Mouse (Mus musculus): Measurements from ENCODE around the gene Cish.

Gene Cish

DNA sequence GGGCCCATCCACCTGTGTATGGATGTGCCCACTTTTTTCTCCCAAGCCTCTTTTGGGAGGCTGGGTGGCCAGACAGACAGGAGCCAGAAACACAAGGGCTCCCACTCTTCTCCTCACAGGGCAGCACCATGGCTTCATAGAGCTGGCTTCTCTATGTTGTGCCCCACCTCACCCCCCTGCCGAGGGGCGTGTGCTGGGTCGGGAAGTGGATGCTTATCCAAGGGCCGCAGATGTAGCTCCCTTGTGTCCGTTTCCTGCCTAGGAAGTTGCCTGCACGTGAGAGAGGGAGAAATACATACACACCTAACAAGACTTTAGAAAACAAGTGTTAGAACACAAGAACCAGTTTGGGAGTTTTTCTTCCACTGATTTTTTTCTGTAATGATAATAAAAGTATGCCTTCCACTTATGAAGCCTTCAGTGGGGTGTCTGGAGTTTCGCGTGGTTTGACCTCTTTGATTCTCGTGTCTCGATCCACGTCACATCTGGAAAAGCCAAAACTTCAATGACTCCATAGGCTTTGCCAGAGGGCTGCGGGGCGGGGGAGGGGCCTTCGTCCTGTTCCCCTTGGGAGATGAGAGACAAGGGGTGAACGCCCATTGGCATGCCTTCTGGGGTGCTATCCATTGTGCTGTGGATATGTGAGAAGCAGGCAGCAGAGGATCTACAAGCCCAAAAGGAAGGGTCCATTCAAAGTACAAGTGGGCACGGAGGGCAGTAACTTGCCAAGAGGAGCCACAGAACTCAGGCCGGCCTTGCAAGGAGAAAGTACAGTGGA is 5.9 kb downstream of the Cish start:
- POLR2A ChIA-PET, result interaction anchor here in 3 of 4 experiments (0.6 to 1.0 kb wide), 3 partner anchors 12 to 56 kb away, joined by 3 to 4 read pairs (median 3); partner anchors contain the start of gene Mapkapk3 (in 1 of the 3)
- CTCF ChIA-PET, result interaction anchor here in 2 of 4 experiments (0.6 to 1.1 kb wide), 2 partner anchors 17 to 72 kb away, joined by 3 to 4 read pairs; no protein-coding TSS in a partner anchor

DNA sequence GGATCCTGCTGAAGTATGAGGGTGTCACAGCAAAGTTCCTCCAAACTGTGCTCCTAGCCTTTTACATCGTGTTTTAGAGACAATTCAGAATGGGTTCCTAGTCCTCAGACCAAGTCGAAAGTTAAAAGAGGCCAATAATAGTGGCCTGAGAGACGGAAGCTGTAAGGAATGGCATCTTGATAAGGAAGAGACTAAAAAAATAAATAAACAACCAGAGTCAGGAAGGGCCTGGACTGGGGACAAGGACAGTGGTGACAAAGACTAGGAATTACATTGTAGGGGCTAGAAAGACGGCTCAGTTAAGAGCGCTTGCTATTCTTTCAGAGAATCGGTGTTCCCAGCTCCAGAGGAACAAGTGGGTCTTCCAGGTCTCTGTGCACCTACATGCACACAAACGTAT is 6.8 kb downstream of the Cish start:
- CTCF ChIA-PET, result interaction anchor here in 1 of 4 experiments (1.1 kb wide), 1 partner anchor 71 kb away, joined by 3 read pairs; no protein-coding TSS in a partner anchor
- POLR2A ChIA-PET, result interaction anchor here in 1 of 4 experiments (0.7 to 1.0 kb wide), 3 partner anchors 27 to 38 kb away, joined by 3 read pairs; partner anchors contain the start of gene 6430571L13Rik

DNA sequence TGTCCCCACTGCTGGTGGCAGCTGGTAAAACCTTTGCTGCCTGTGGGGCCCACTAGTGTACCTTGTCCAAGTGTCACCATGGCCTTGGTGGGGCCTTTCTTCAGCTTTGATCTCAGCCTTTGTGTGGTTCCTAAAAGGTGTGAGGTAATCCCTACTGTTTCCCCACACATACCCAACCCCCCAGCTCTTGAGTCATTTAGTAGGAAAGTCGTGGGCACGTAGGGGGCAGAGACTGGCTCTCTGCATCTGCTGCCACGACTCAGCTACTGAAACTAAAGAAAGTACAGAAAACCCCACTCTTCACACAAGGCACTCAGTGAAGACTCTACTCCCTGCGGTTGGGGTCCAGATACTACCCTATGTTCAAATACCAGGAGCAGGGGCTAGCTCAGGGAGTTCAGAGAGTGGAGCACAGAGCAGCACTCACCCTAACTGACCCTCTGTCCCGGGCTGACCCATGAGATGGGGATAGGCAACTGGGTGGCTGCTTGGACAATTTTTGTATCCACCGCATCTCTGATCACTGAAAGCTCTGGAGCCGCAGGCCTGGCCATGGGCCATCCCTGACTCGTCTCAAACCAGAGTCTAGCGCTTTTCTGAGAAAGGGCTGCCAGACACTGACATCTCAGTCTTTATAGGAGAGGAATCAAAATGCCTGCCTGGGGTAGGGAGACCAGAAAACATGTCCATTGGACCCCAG is 7.4 kb downstream of the Cish start:
- ChIA-PET CTCF (interaction anchor here in 1 of 4 experiments (1.1 kb wide), 1 partner anchor 71 kb away, joined by 3 read pairs; no protein-coding TSS in a partner anchor), POLR2A (interaction anchor here in 2 of 4 experiments (0.6 to 1.0 kb wide), 3 partner anchors 26 to 70 kb away, joined by 3 read pairs; partner anchors contain the start of gene 6430571L13Rik (in 1 of the 2))

DNA sequence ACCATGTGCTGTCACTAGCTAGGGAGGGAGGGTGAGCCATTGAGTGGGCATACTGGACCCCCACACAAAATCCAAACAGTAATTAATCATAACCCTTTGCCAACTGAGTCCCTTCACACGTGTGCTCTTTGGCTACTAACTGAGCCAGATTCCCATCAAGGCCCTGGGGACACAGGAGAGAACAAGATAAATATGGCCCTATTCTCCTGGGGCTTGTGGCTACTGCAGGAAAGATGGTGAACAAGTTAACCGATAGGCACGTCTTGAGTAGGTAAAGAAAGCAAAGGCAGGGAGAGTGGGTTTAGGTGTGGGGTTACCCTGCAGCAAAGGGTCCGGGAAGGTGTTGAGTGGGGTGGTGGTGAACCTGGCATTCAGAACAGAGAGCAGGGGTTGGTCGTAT is 8.1 kb downstream of the Cish start:
- ChIA-PET CTCF (no interaction called here), POLR2A (interaction anchor here in 1 of 4 experiments (0.6 kb wide), 1 partner anchor 69 kb away, joined by 3 read pairs; no protein-coding TSS in a partner anchor)

DNA sequence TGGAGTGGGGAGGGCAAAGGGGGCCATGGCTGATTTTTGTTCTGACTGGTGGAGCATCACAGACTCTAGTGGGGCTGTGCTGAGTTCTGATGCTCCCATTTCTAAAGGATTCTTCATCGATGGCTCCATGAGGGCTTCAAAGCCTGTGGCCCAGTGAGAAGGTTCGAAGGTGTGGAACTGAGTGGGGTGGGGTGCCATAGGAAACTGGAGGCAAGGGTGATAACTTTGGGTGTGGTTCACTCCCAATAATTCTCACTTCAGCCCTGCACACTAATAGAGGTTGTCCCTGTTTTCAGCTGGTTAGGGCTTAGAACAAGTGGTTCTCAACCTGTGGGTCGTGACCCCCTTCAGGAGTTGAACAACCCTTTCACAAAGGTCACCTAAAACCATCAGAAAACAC is 8.6 kb downstream of the Cish start:
- ChIA-PET POLR2A (interaction anchor here in 1 of 4 experiments (0.6 to 0.7 kb wide), 2 partner anchors 69 to 238 kb away, joined by 3 to 4 read pairs; partner anchors contain the start of genes Cyb561d2 and Nprl2), CTCF (no interaction called here)

DNA sequence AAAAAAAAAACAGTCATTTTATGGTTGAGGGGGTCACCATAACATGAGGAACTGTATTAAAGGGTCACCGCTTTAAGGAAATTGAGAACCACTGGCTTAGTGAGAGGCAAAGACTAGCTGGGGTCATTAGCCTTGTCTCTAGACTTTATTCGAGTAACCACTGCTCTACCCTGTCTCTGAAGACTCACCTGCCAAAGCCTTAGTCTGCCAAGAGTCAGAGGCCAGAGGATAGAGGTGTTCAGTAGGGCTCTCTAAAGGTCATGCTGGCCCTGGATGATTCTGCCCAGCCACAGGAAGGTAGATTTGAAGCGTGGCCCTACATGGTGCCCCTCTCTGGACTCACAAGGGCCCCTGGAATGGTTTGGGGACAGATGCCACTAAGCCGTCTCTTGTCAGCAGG is 9.2 kb downstream of the Cish start:
- ChIA-PET CTCF (no interaction called here), POLR2A (interaction anchor here in 1 of 4 experiments (0.7 kb wide), 1 partner anchor 237 kb away, joined by 4 read pairs; the partner anchor contains the start of genes Cyb561d2 and Nprl2)

DNA sequence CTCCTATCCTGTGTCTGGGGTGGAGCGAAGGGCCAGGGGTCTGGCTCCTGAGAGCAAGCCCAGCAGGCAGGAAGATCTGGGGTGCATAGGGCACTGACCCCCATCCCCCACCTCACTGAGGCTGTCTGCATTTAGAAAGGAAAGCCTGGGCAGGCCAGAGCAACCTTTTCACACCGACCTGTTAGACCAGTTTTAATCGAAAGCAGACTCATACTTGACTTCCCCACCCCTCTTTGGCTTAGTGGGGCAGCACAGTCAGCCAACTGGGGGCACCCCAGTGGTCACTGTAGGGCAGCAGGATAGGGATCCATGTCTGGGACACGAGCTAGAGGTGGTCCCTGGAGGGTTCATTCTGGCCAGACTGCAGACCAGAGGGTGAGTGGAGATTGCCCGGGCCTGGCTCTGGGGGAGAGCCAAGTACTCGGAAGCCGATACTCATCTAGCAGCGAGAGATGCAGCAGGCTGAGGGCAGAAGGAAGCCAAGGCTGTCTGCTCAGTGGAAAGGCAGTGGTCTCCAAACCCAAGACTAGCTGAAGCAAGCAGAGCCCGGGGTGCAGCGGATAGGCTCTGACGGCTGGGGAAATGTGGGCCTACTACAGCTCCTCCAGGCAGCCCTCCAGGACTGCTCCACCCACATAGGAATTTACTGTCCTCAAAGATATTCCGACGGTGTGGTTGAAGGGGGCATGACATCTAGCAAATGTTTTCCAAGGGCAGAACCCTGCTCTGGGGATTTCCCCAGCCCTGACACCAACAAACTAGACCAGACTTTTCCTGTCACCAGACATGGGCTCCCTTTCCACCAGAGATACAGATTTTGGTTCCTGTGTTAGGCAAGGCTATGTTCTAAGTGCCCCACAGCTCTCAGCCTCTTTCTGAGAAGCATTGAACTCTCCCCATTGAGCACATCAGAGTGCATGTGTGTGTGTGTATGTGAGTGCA is 10.0 kb downstream of the Cish start:
- POLR2A ChIA-PET, result interaction anchor here in 3 of 4 experiments (0.6 to 1.4 kb wide), 5 partner anchors 8 to 236 kb away, joined by 3 to 4 read pairs (median 4); partner anchors contain the start of genes Cyb561d2 (in 1 of the 3) and Nprl2 (in 1 of the 3)
- CTCF ChIA-PET, result no interaction called here

DNA sequence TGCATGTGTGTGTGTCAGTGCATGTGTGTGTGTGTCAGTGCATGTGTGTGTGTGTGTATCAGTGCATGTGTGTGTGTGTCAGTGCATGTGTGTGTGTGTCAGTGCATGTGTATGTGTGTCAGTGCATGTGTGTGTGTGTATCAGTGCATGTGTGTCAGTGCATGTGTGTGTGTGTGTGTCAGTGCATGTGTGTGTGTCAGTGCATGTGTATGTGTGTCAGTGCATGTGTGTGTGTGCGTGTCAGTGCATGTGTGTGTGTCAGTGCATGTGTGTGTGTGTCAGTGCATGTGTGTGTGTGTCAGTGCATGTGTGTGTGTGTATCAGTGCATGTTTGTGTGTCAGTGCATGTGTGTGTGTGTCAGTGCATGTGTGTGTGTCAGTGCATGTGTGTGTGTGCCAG is 10.8 kb downstream of the Cish start:
- ChIA-PET CTCF (interaction anchor here in 1 of 4 experiments (1.1 kb wide), 1 partner anchor 68 kb away, joined by 4 read pairs; no protein-coding TSS in a partner anchor), POLR2A (interaction anchor here in 2 of 4 experiments (0.7 to 1.4 kb wide), 4 partner anchors 10 to 147 kb away, joined by 3 to 7 read pairs (median 4); no protein-coding TSS in a partner anchor)

DNA sequence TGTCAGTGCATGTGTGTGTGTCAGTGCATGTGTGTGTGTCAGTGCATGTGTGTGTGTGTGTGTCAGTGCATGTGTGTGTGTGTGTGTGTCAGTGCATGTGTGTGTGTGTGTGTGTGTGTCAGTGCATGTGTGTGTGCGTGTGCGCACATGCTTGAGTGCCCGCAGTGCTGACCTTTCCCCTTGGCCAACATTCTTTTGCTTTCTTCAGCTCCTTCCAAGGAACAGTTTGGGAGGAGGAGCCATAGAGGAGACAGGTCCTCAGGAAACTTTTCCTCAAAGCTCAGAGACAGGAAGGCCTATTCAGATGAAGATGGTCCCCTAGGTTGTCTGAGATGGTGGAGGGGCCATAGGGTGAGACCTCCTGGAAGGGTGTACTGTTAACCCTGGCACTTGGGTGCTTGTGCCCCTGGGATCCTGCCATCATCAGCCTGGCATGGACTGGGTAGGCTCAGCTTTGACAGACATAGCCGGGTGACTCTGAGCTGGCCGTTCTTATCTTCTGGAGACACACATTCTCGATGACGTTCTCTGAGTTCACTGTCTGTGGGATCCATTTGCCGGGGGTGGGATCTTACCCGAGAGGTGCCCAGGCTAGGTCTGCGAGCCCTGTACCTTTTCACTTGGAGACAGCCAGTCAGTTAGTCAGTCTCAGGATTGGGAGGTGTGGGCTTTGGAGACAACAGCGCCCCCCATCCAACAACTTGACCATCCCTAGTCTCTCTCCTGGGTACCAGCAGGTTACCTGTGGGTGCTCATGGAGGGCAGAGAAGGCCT is 11.5 kb downstream of the Cish start:
- CTCF ChIA-PET, result interaction anchor here in 2 of 4 experiments (0.6 to 1.1 kb wide), 2 partner anchors 68 to 180 kb away, joined by 4 read pairs; no protein-coding TSS in a partner anchor
- POLR2A ChIA-PET, result interaction anchor here in 3 of 4 experiments (0.7 to 3.5 kb wide), 5 partner anchors 11 to 148 kb away, joined by 3 to 10 read pairs (median 7); partner anchors contain the start of gene Cish (in 1 of the 3)

DNA sequence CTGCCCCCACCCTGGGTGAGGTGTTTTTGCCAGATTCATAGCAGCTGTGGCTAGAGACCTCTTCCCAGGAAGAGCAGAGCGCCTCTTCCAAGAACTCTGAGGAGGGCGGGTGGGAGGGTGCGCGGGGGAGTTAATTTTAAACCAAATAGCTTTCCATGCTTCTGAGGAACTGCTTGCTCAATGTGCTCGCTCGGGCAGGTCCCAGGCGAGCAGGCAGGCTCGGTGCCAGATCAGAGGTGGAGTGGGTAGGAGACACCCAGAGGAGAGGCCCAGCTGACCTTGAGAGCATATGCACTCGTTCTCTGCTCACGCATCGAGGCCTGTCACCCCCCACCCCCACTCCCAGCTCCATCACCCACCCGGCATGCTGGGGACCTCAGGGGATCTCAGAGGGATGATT is 12.1 kb downstream of the Cish start:
- POLR2A ChIA-PET, result interaction anchor here in 3 of 4 experiments (1.3 to 3.5 kb wide), 5 partner anchors 11 to 17 kb away, joined by 3 to 10 read pairs (median 4); partner anchors contain the start of gene Cish (in 1 of the 3)
- CTCF ChIA-PET, result interaction anchor here in 1 of 4 experiments (1.1 kb wide), 1 partner anchor 67 kb away, joined by 4 read pairs; no protein-coding TSS in a partner anchor

DNA sequence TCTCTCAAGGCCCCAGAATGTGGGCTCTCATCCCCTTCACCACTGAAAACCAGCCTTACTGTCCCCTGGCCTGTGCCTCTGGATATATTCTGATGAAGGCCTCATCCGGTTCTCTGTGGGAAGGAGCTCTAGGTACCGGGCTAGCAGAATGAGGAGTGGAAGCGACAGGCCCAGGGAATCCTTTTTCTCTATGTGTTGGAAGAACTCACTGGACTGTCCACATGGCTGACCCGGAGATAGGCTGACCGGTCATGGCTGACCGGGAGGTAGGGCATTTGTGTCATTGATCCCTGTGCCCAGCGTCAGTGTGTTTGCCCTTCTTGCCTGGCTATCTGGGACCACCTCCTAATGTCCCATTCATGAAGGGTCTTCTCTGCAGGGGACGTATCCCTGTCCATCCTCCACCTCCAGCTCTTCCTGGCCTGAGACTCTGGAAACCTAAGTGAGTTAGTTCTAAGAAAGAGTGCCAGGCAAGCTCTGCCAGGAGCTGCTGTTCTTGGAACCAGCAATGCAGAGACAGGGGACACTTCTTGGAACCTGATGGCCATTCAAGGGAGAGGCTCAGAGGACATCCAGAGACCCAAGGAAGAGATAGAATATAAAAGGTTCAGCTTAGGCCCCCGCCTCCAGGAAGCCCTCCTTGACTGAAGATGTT is 12.6 kb downstream of the Cish start:
- CTCF ChIA-PET, result no interaction called here
- POLR2A ChIA-PET, result interaction anchor here in 2 of 4 experiments (1.1 to 3.5 kb wide), 5 partner anchors 12 to 136 kb away, joined by 3 to 10 read pairs (median 4); partner anchors contain the start of gene Cish (in 1 of the 2)

DNA sequence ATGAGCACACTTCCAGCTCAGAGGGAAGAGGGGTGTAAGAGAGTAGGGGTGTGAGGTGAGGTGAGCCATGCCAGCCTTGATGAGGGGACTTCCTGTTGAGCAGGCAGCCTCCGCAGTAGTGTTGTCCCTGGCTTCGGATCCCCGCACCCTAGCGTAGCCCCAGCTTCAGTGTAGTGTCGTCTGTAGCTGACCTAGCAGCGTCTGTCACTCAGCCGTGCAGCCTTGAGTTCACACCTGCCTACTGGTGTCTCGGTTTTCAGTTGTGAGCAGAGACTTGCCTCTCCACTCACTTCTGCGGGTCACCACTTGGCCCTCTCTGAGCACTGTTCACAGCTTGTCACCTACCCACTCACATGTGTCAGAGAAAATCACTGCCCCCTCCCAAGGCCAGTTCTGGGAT is 13.3 kb downstream of the Cish start:
- POLR2A ChIA-PET, result interaction anchor here in 2 of 4 experiments (1.1 to 3.5 kb wide), 5 partner anchors 11 to 135 kb away, joined by 3 to 10 read pairs (median 4); partner anchors contain the start of gene Cish (in 1 of the 2)
- CTCF ChIA-PET, result no interaction called here

DNA sequence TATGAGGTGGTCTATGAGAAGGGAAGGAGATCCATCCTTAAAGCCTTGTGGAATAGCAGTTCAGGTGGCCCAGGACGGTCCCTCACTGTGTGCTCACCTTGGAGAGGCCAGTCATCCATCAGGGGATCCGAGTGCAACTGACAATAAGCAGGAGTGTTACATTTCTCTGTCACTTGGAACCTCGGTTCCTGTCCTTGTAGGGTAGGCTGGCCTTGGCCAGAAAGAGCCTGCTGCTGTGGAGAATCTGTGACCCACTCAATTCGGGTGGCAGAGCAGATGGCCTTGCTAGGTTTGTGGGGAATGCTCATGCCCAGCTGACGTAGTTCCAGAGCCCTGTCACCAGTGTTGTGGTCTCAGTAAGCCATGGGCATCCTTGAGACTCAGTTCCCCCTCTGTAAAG is 13.8 kb downstream of the Cish start:
- ChIA-PET CTCF (no interaction called here), POLR2A (interaction anchor here in 1 of 4 experiments (0.8 to 3.5 kb wide), 2 partner anchors 10 to 13 kb away, joined by 3 to 10 read pairs; no protein-coding TSS in a partner anchor)

DNA sequence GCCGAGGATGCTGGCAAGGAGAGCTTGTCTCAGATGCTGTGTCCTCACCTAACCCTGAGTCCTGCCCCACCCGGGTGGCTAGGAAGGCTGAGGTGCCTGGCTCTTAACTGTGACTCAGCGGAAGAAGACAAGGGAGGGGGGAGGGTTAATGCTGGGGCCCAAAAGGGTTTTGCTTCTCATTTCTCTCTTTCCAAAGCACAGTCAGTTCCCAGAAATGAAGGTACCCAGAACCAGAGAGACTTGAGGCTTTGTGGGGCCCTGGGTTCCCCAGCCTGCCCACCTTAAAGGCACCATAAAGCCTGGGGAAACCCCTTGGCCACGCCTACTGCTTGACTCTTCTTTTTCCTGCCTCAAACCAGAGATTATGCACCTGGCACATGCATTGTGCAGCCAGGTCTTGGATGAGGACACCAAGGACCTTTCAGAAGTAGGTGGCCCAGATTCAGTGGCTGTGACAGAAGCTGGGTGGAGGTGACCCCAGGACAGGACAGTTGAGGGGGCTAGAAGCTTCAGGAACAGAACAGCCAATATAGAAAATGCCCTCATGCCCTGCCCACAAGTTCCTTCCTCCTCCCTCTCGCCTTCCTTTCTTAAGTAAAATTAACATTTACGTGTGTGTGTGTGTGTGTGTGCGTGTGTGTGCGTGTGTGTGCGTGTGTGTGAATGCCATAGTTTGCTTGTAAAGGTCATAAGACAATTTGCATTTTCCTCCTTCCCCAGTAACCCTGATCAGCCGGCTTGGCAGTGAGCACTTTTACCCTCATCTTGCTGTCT is 17.2 kb downstream of the Cish start:
- CTCF ChIA-PET, result interaction anchor here in 1 of 4 experiments (0.7 to 0.9 kb wide), 2 partner anchors 21 to 77 kb away, joined by 4 to 5 read pairs; no protein-coding TSS in a partner anchor
- POLR2A ChIA-PET, result interaction anchor here in 2 of 4 experiments (0.5 to 1.0 kb wide), 5 partner anchors 14 to 407 kb away, joined by 3 to 4 read pairs (median 3); partner anchors contain the start of gene Mapkapk3 (in 1 of the 2)

DNA sequence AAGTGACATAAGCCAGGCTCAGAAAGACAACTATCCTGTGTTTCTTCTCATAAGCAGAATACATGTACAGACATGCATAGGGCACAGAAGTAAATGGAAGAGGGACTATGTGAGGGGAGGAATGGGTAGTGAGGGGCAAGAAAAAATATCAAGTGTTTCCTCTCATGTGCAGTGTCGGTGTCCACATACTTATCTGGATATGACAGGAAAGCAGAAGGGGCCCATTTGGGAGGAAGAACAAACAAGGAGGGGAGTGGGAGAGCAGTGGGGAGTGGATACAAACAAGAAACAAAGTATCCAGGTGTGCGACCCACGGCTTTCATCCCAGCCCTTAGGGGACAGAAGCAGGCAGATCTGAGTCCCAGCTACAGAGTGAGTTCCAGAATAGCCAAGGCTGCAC is 18.1 kb downstream of the Cish start:
- CTCF ChIA-PET, result no interaction called here
- POLR2A ChIA-PET, result no interaction called here
